Mouse (Mus musculus): ENCODE measurements at regions not wholly inside any gene's neighbourhood (a gene's known extent, or its start where the extent isn't known, plus 50 kb on each side); places are given as distances from the start of the nearest gene placed in this dataset.
"Not testable (repeated sequence)": the region's sequence is repeated elsewhere in the genome, so short reads cannot be mapped to it uniquely, and the experiment has no call there.

- DNase-seq, result no peak
These were observed 358.6 kb downstream of the Sox9 start for GRCm38 (mm10) chr11:113140595-113140994.

- no peak for DNase-seq
These were observed 360.8 kb downstream of the Sox9 start for GRCm38 (mm10) chr11:113142816-113143215.

GRCm38 (mm10) chr11:113143839-113144627 is 362.0 kb downstream of the Sox9 start:
- DNase-seq, result peak; percentile 79

- no peak for DNase-seq
These were observed 363.7 kb downstream of the Sox9 start for GRCm38 (mm10) chr11:113145721-113146120.

DNA sequence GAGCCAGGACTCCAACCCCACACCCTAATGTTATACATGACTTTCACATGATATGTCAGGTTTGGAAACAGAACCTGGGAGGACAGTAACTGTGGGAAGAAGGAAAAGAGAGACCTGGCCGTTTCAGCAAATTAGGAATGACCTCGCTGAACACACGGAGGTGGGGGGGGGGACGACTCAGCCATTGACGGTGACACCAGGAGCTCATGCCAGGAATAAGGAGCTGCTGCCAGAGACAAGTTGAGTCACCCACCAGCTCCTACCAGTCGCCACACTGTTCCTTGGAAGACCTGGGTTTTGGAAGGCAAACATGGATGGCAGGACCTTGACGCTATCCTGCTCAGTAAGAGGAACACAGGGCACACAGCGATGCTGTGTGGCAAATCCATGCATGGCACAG is 364.7 kb downstream of the Sox9 start:
- no peak for DNase-seq

GRCm38 (mm10) chr11:113147535-113148197 is 365.6 kb downstream of the Sox9 start:
- DNase-seq, result no peak

- DNase-seq, result no peak
These were observed 366.1 kb downstream of the Sox9 start for GRCm38 (mm10) chr11:113148198-113148537.

GRCm38 (mm10) chr11:113155515-113155914 is 373.5 kb downstream of the Sox9 start:
- DNase-seq, result no peak

- DNase-seq, result no peak
These were observed 381.9 kb downstream of the Sox9 start for GRCm38 (mm10) chr11:113163941-113164340.

- DNase-seq, result no peak
These were observed 382.5 kb downstream of the Sox9 start for GRCm38 (mm10) chr11:113164510-113164909.

DNA sequence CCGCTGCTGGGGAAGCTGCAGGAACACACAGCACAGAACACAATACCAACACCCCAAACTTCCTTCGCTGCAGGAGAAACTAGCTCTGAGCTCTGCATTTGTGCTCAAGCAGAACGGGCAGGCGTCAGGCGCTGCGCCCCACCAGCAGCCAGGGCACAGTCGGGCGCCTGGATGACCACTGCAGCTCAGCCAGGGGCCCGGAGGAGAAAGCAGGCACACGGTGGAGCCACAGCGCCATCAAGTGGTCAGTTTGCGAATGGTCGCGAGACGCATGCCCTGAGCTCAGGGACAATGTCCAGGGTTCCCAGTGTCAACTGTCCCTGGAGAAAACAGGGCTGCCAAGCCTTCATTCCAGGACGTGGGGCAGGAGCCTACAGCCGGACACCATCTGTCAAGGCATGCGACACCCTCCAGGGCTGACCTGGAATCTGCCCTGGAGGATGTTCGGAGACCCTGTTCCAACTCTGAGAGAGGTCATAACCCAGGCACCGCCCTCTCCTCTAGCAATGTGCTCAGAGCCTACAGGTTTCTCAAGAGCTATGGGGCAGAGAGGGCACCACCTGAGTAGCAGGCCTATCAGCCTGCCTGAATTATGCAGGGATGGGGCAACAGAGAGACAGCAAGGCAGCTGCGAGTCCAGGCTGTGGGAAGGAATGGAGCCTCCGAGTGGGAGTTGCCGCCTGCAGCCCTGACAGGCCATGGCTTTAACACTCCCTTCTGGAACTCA is 383.2 kb downstream of the Sox9 start:
- DNase-seq, result peak; percentile 78

- DNase-seq, result peak; percentile 61
These were observed 384.5 kb downstream of the Sox9 start for GRCm38 (mm10) chr11:113166517-113166916.

- DNase-seq, result peak; percentile 51
These were observed 390.6 kb downstream of the Sox9 start for GRCm38 (mm10) chr11:113172497-113173140.

DNA sequence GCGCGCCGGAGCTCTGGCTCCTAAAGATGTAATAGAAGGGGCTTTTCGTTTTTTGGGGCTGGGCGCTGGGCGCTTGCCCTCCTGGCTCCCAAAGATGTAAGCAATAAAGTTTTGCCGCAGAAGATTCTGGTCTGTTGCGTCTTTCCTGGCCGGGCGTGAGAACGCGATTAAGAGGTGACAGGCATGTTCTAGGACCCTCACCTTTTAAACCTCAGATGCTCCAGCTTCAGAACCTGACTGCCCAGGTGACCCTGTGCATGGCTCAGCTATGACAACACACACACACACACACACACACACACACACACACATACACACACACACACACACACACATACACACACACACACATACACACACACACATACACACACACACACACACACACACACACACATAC is 391.3 kb downstream of the Sox9 start:
- not testable (repeated sequence) for DNase-seq

- no peak for DNase-seq
These were observed 392.0 kb downstream of the Sox9 start for GRCm38 (mm10) chr11:113174011-113174507.

- no peak for DNase-seq
These were observed 393.3 kb downstream of the Sox9 start for GRCm38 (mm10) chr11:113175323-113175722.

GRCm38 (mm10) chr11:113176183-113176582 is 394.2 kb downstream of the Sox9 start:
- DNase-seq, result no peak

- no peak for DNase-seq
These were observed 396.4 kb downstream of the Sox9 start for GRCm38 (mm10) chr11:113178375-113178774.

GRCm38 (mm10) chr11:113180008-113180407 is 398.0 kb downstream of the Sox9 start:
- no peak for DNase-seq

DNA sequence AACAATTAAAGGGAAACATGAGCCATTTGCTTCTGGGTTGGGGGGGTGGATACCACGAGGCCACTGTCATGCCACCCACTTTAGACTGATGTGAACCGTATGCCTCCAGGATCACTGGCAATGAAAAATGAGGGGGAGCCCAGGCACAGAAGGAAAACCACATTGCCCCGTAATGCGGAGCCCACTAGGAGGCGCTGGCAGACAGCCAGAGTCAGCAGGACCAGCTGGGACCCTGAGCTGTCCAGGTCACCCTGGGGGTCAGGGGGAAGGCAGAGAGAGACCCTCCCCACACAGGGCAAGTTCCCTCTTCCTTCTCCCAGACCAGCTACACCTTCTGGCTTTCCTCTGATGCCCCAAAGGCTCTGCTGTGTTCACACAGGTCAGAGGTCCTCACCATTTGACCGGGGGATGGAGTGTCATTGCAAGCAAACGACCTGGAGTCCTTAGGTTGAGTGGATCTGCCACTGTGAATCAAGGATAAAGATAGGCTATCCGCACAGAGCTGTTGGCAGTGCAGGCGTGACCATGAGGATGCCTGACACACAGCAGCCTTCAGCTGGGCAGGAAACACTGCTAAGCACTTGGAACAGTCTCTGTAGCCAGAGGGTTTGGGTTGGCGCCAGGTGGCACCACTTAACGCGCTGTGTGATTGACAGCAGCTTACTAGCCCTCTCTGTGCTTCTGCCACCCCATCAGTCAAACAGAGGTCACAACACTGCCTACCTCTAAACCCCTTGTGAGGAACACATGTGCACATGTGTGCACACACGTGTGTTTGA is 400.2 kb downstream of the Sox9 start:
- no peak for DNase-seq

DNA sequence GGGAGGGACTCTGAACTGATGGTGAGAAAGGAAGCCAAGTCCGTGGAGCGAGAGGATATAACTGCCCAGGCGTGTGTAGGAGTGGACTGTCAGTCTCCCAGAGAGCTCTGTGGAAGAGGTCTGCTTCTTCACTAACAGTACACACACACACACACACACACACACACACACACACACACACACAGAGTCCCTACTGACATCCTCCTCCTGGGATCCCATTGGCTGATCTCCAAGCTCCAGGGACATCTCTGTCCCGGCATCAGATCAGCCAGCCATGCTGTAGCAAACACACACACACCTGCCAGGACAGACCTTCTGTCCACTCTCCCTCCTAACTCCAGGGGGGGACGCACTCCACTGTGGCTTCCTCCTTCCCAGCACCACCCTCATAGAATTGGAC is 401.5 kb downstream of the Sox9 start:
- no peak for DNase-seq

GRCm38 (mm10) chr11:113184095-113184494 is 402.1 kb downstream of the Sox9 start:
- no peak for DNase-seq

All from adrenal gland, adult 8-10 months (tissue).